Mouse (Mus musculus) G1E (cell line): Measurements from ENCODE around the gene Cyb5r1.
A peak's percentile ranks its signal among the peaks of the same experiment; 100 is the strongest.

Experiments
- CTCF ChIP-seq: IDR thresholded peaks from 2 replicates; pipeline ENCODE4 v1.5.1; 2012; ENCODE audit warnings: low read depth, low read length, inconsistent platforms, mixed read lengths
- POLR2AphosphoS5 ChIP-seq: IDR thresholded peaks from 2 replicates; pipeline ENCODE4 v1.6.1; 2012; ENCODE audit warnings: low read depth, low read length, inconsistent platforms; ENCODE audit not compliant: insufficient replicate concordance

- TF ChIP-seq POLR2AphosphoS5 (no peak), CTCF (peak; percentile 47; the same call in 1 of the 2 replicates)
Measured at GRCm38 (mm10) chr1:134450986-134451385, 45.6 kb downstream of the Cyb5r1 start.
